Mouse (Mus musculus) embryonic fibroblast, embryonic 13.5 days (primary cell): ENCODE data around the gene Mindy3.

Experiments
- CTCF ChIP-seq: IDR thresholded peaks from 2 replicates; pipeline ENCODE4 v1.5.1; 2011; ENCODE audit warnings: mild to moderate bottlenecking, control low read depth, low read length, moderate library complexity, borderline replicate concordance; ENCODE audit not compliant: insufficient read depth
- POLR2A ChIP-seq: IDR thresholded peaks from 2 replicates; pipeline ENCODE4 v1.6.1; 2011; ENCODE audit warnings: low read depth, mild to moderate bottlenecking, control low read depth, low read length, moderate library complexity

DNA sequence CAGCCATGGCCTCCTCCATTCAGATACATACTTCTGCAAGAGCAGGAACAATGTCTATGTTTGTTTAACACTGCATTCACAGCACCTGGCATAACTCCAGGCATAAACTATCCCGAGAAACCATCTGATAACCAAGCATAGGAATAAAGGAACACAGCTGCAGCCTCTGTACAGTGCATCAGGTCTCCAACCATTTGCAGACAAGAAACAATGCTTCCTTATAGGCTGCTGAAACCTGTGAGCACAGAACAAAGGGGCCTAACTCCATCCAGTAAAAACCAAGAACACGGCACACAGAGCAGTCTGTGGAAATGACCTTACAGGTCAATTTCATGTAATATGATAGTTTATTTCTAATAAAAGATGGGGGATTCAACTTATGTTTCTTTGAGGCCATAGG, 39.0 kb downstream of the Mindy3 start:
- TF ChIP-seq POLR2A (no peak), CTCF (no peak)
